Mouse (Mus musculus) liver, embryonic 13.5 days (tissue): ENCODE data around the gene Tfap2c. TPM values are rescaled to one million over a fixed set of nuclear protein-coding genes. Genes with fewer than 3 reads are reported as not detected.

Experiments
- ATAC-seq: fragments of 200-750 bp; cut with Nextera tagmentation; 2 replicates; pipeline ENCODE4 v1.8.0; 2017; ENCODE audit warnings: low read depth, mild to moderate bottlenecking, moderate number of reproducible peaks, moderate library complexity
- DNase-seq: peaks from one replicate; pipeline ENCODE4 v3.0.0; 2022
- H3K27ac ChIP-seq: fragments of 300-500 bp; sonication (generic); 2 replicates; pipeline ENCODE4 v1.5.1; 2015; ENCODE audit warnings: moderate library complexity, mild to moderate bottlenecking, inconsistent platforms
- H3K27me3 ChIP-seq: fragments of 300-500 bp; sonication (generic); 2 replicates; pipeline ENCODE4 v1.6.1; 2015; ENCODE audit warnings: mild to moderate bottlenecking, inconsistent platforms
- H3K36me3 ChIP-seq: fragments of 300-500 bp; sonication (generic); 2 replicates; pipeline ENCODE4 v1.6.1; 2015; ENCODE audit warnings: mild to moderate bottlenecking, inconsistent platforms
- H3K4me1 ChIP-seq: fragments of 300-500 bp; sonication (generic); replicated peaks from 2 replicates; pipeline ENCODE4 v1.6.1; 2015; ENCODE audit warnings: inconsistent platforms
- H3K4me2 ChIP-seq: fragments of 300-500 bp; sonication (generic); 2 replicates; pipeline ENCODE4 v1.6.1; 2015; ENCODE audit warnings: inconsistent platforms, mild to moderate bottlenecking, moderate library complexity
- H3K4me3 ChIP-seq: fragments of 300-500 bp; sonication (generic); replicated peaks from 2 replicates; pipeline ENCODE4 v1.5.1; 2015; ENCODE audit warnings: mild to moderate bottlenecking, inconsistent platforms
- H3K9ac ChIP-seq: fragments of 300-500 bp; sonication (generic); 2 replicates; pipeline ENCODE4 v1.6.1; 2015; ENCODE audit warnings: mild to moderate bottlenecking, inconsistent platforms
- H3K9me3 ChIP-seq: fragments of 300-500 bp; sonication (generic); replicated peaks from 2 replicates; pipeline ENCODE4 v1.6.1; 2016; ENCODE audit warnings: inconsistent platforms
- WGBS: fragments of 180-500 bp; shearing (Covaris S2); methylation state at CpG from one replicate; pipeline ENCODE4 v1.1.7; 2015; ENCODE audit not compliant: insufficient replicate concordance; 5-methylcytosine and 5-hydroxymethylcytosine counted together
- polyA plus RNA-seq: library from polyadenylated mRNA; unstranded; fragments of >200 nt; fragmentation: Nextera tagmentation; extraction: Ambion mirVana; gene quantifications from 2 replicates; pipeline ENCODE4 v1.2.1, GENCODE M21; 2015

Gene Tfap2c
- polyA plus RNA-seq, 1 experiment from 2014 or later = not detected

GRCm38 (mm10) chr2:172527175-172527574 is 22.2 kb upstream of the Tfap2c start:
- H3K27me3 ChIP-seq = no peaks in the 10 kb centered on the region
- no peaks in the 10 kb centered on the region for H3K36me3 ChIP-seq
- no peak overlapping the region for H3K4me2 ChIP-seq
- H3K4me3 ChIP-seq = no peak overlapping the region
- WGBS = 70% methylated on average over 8 of the region's 8 CpGs
- DNase-seq (no peak), ATAC-seq (no peak)
- H3K9me3 ChIP-seq = no peaks in the 10 kb centered on the region
- no peaks in the 10 kb centered on the region for H3K4me1 ChIP-seq
- H3K9ac ChIP-seq = no peak overlapping the region
- H3K27ac ChIP-seq = no peak overlapping the region

- 23% methylated on average over 4 of the region's 4 CpGs for WGBS
- no peaks in the 10 kb centered on the region for H3K9me3 ChIP-seq
Observed at GRCm38 (mm10) chr2:172543987-172544386, 5.4 kb upstream of the Tfap2c start.

GRCm38 (mm10) chr2:172544601-172545127 is 4.7 kb upstream of the Tfap2c start:
- Histone ChIP-seq H3K4me1 (peaks cover 6% of the 10 kb centered on the region), H3K4me2 (no peak overlapping the region), H3K27me3 (peaks cover 91% of the 10 kb centered on the region), H3K9me3 (no peaks in the 10 kb centered on the region), H3K4me3 (no peak overlapping the region), H3K9ac (no peak overlapping the region), H3K27ac (no peak overlapping the region), H3K36me3 (no peaks in the 10 kb centered on the region)
- DNase-seq = no peak
- no peak for ATAC-seq
- WGBS = 10% methylated on average over 6 of the region's 6 CpGs

More at GRCm38 (mm10) chr2:172543987-172544386, 5.4 kb upstream of the Tfap2c start:
- Histone ChIP-seq H3K9ac (no peak overlapping the region), H3K4me3 (no peak overlapping the region), H3K27me3 (peaks cover 84% of the 10 kb centered on the region), H3K27ac (no peak overlapping the region), H3K4me2 (no peak overlapping the region), H3K36me3 (no peaks in the 10 kb centered on the region), H3K4me1 (no peaks in the 10 kb centered on the region)
- no peak for DNase-seq
- ATAC-seq = no peak

GRCm38 (mm10) chr2:172545592-172546235 is 3.7 kb upstream of the Tfap2c start:
- WGBS = 6% methylated on average over 35 of the region's 35 CpGs
- DNase-seq (no peak), ATAC-seq (no peak)
- Histone ChIP-seq H3K36me3 (no peaks in the 10 kb centered on the region), H3K9ac (no peak overlapping the region), H3K27ac (no peak overlapping the region), H3K27me3 (peaks cover 97% of the 10 kb centered on the region), H3K4me2 (no peak overlapping the region), H3K9me3 (no peaks in the 10 kb centered on the region), H3K4me3 (no peak overlapping the region), H3K4me1 (peaks cover 11% of the 10 kb centered on the region)

GRCm38 (mm10) chr2:172546551-172546950 is 2.8 kb upstream of the Tfap2c start:
- H3K4me2 ChIP-seq = no peak overlapping the region

GRCm38 (mm10) chr2:172547116-172547515 is 2.3 kb upstream of the Tfap2c start:
- H3K9ac ChIP-seq = no peak overlapping the region
- H3K36me3 ChIP-seq = no peaks in the 10 kb centered on the region
- H3K4me3 ChIP-seq = no peak overlapping the region
- WGBS = under 1% methylated on average over 21 of the region's 21 CpGs
- H3K27me3 ChIP-seq = peaks cover 97% of the 10 kb centered on the region
- DNase-seq (no peak), ATAC-seq (0 out of 2 replicates have a peak, but pooled peaks have one; percentile 25)
- no peaks in the 10 kb centered on the region for H3K9me3 ChIP-seq
- no peak overlapping the region for H3K27ac ChIP-seq
- no peak overlapping the region for H3K4me2 ChIP-seq
- H3K4me1 ChIP-seq = peaks cover 20% of the 10 kb centered on the region

More at GRCm38 (mm10) chr2:172546551-172546950, 2.8 kb upstream of the Tfap2c start:
- Histone ChIP-seq H3K9me3 (no peaks in the 10 kb centered on the region), H3K27me3 (peaks cover 97% of the 10 kb centered on the region), H3K4me1 (peaks cover 18% of the 10 kb centered on the region), H3K4me3 (no peak overlapping the region), H3K27ac (no peak overlapping the region), H3K36me3 (no peaks in the 10 kb centered on the region), H3K9ac (no peak overlapping the region)
- ATAC-seq = no peak
- no peak for DNase-seq
- 18% methylated on average over 16 of the region's 16 CpGs for WGBS

GRCm38 (mm10) chr2:172547807-172548586 is 1.4 kb upstream of the Tfap2c start:
- ATAC-seq = no peak
- WGBS = 2% methylated on average over 27 of the region's 27 CpGs
- DNase-seq = no peak
- Histone ChIP-seq H3K27ac (no peak overlapping the region), H3K27me3 (peaks cover 100% of the 10 kb centered on the region), H3K4me1 (peaks cover 20% of the 10 kb centered on the region), H3K36me3 (no peaks in the 10 kb centered on the region), H3K9me3 (no peaks in the 10 kb centered on the region), H3K4me3 (no peak overlapping the region), H3K9ac (no peak overlapping the region), H3K4me2 (no peak overlapping the region)

- H3K9me3 ChIP-seq = no peaks in the 10 kb centered on the region
- no peak overlapping the region for H3K9ac ChIP-seq
- no peak overlapping the region for H3K4me2 ChIP-seq
- H3K27ac ChIP-seq = no peak overlapping the region
- no peaks in the 10 kb centered on the region for H3K36me3 ChIP-seq
- no peak for ATAC-seq
- peaks cover 20% of the 10 kb centered on the region for H3K4me1 ChIP-seq
- 1% methylated on average over 27 of the region's 27 CpGs for WGBS
- peaks cover 100% of the 10 kb centered on the region for H3K27me3 ChIP-seq
- H3K4me3 ChIP-seq = peak overlapping the region; percentile 25; the same call in 1 of the 2 replicates
- no peak for DNase-seq
Observed at GRCm38 (mm10) chr2:172548672-172549255, 629 bp upstream of the Tfap2c start.

GRCm38 (mm10) chr2:172550364-172551080 is 1.1 kb downstream of the Tfap2c start:
- WGBS = 1% methylated on average over 62 of the region's 62 CpGs
- Histone ChIP-seq H3K9me3 (no peaks in the 10 kb centered on the region), H3K4me1 (peaks cover 20% of the 10 kb centered on the region), H3K27ac (no peak overlapping the region), H3K4me3 (no peak overlapping the region; the same call in 1 of the 2 replicates), H3K36me3 (no peaks in the 10 kb centered on the region), H3K4me2 (no peak overlapping the region), H3K9ac (no peak overlapping the region), H3K27me3 (peaks cover 93% of the 10 kb centered on the region)
- ATAC-seq = no peak
- DNase-seq = no peak

- WGBS = 1% methylated on average over 57 of the region's 57 CpGs
- H3K27ac ChIP-seq = no peak overlapping the region
- no peak overlapping the region for H3K4me2 ChIP-seq
- ATAC-seq (no peak), DNase-seq (no peak)
- H3K9ac ChIP-seq = no peak overlapping the region
- H3K27me3 ChIP-seq = peaks cover 93% of the 10 kb centered on the region
- H3K36me3 ChIP-seq = no peaks in the 10 kb centered on the region
- no peaks in the 10 kb centered on the region for H3K9me3 ChIP-seq
- H3K4me1 ChIP-seq = peaks cover 20% of the 10 kb centered on the region
- no peak overlapping the region; the same call in 1 of the 2 replicates for H3K4me3 ChIP-seq
Observed at GRCm38 (mm10) chr2:172551081-172551720, 1.8 kb downstream of the Tfap2c start.
